Mouse (Mus musculus) C2C12 (cell line): ENCODE measurements around the gene Kdm2b. TPM values are rescaled to one million over a fixed set of nuclear protein-coding genes. Genes with fewer than 3 reads are reported as not detected.

Experiments
- H3K27me3 ChIP-seq: one replicate; pipeline ENCODE4 v1.6.1; 2011; ENCODE audit not compliant: control insufficient read depth, insufficient read depth, insufficient read length
- H3K36me3 ChIP-seq: one replicate; pipeline ENCODE4 v1.6.1; 2011; ENCODE audit not compliant: control insufficient read depth, insufficient read depth
- H3K4me3 ChIP-seq: one replicate; pipeline ENCODE4 v1.5.1; 2011; ENCODE audit warnings: mild to moderate bottlenecking, control low read depth; ENCODE audit not compliant: poor library complexity, insufficient read depth, severe bottlenecking
- H3K79me2 ChIP-seq: one replicate; pipeline ENCODE4 v1.6.1; 2011; ENCODE audit not compliant: control insufficient read depth, insufficient read depth
- H3K79me3 ChIP-seq: one replicate; pipeline ENCODE4 v1.6.1; 2011; ENCODE audit warnings: low read depth, control low read depth
- H3ac ChIP-seq: one replicate; pipeline ENCODE3; 2011; ENCODE audit warnings: low read depth; ENCODE audit not compliant: control insufficient read depth, insufficient read length
- CEBPB ChIP-seq: IDR thresholded peaks from one replicate; pipeline ENCODE4 v1.6.1; 2011; ENCODE audit warnings: low read depth, mild to moderate bottlenecking, control low read depth, moderate library complexity
- CTCF ChIP-seq: IDR thresholded peaks from one replicate; pipeline ENCODE4 v1.5.1; 2011; ENCODE audit not compliant: control insufficient read depth, insufficient read depth, insufficient read length
- FOSL1 ChIP-seq: IDR thresholded peaks from one replicate; pipeline ENCODE4 v1.8.0; 2011; ENCODE audit warnings: mild to moderate bottlenecking, low read length; ENCODE audit not compliant: poor library complexity, insufficient read depth, severe bottlenecking
- MAX ChIP-seq: IDR thresholded peaks from one replicate; pipeline ENCODE4 v1.6.1; 2011; ENCODE audit warnings: mild to moderate bottlenecking, control low read depth
- MYOD1 ChIP-seq: IDR thresholded peaks from one replicate; pipeline ENCODE4 v1.6.1; 2011; ENCODE audit warnings: low read depth; ENCODE audit not compliant: control insufficient read depth, insufficient read length
- MYOG ChIP-seq: IDR thresholded peaks from one replicate; pipeline ENCODE4 v1.6.1; 2011; ENCODE audit not compliant: control insufficient read depth, insufficient read length; ENCODE audit errors: extremely low read depth
- USF1 ChIP-seq: IDR thresholded peaks from one replicate; pipeline ENCODE4 v1.6.1; 2011; ENCODE audit warnings: low read depth, mild to moderate bottlenecking, control low read depth, moderate library complexity
- polyA plus RNA-seq: library from polyadenylated mRNA; unstranded; fragments of >200 nt; fragmentation: generic; extraction: Trizol; gene quantifications from one replicate; pipeline ENCODE4 v1.2.1, GENCODE M21; 2012; ENCODE audit warnings: missing spikeins

The Kdm2b gene
- polyA plus RNA-seq, 1 experiment = 15.3 TPM

GRCm38 (mm10) chr5:122873573-122873972 is 116.0 kb downstream of the Kdm2b start:
- no peak overlapping the region for H3ac ChIP-seq
- H3K36me3 ChIP-seq = peaks cover 44% of the 10 kb centered on the region
- H3K79me3 ChIP-seq = no peaks in the 10 kb centered on the region
- H3K4me3 ChIP-seq = no peak overlapping the region
- TF ChIP-seq CEBPB (no peak), CTCF (no peak), MAX (no peak), MYOG (no peak), MYOD1 (no peak), USF1 (no peak), FOSL1 (no peak)
- no peaks in the 10 kb centered on the region for H3K79me2 ChIP-seq
- H3K27me3 ChIP-seq = no peaks in the 10 kb centered on the region

- H3K79me2 ChIP-seq = no peaks in the 10 kb centered on the region
- no peak overlapping the region for H3ac ChIP-seq
- no peak overlapping the region for H3K4me3 ChIP-seq
- no peaks in the 10 kb centered on the region for H3K79me3 ChIP-seq
- peaks cover 45% of the 10 kb centered on the region for H3K36me3 ChIP-seq
- TF ChIP-seq FOSL1 (no peak), MYOD1 (no peak), USF1 (no peak), MYOG (no peak), CEBPB (no peak), CTCF (no peak), MAX (no peak)
- no peaks in the 10 kb centered on the region for H3K27me3 ChIP-seq
Observed at GRCm38 (mm10) chr5:122872626-122873025, 117.0 kb downstream of the Kdm2b start.

- H3ac ChIP-seq = no peak overlapping the region
- H3K27me3 ChIP-seq = no peaks in the 10 kb centered on the region
- no peak overlapping the region for H3K4me3 ChIP-seq
- peaks cover 51% of the 10 kb centered on the region for H3K36me3 ChIP-seq
- H3K79me3 ChIP-seq = no peaks in the 10 kb centered on the region
- TF ChIP-seq MYOG = no peak
- TF ChIP-seq FOSL1 = no peak
- no peak for TF ChIP-seq MYOD1
- TF ChIP-seq MAX = no peak
- no peak for TF ChIP-seq USF1
- H3K79me2 ChIP-seq = no peaks in the 10 kb centered on the region
Observed at GRCm38 (mm10) chr5:122863053-122863452, 126.6 kb downstream of the Kdm2b start.

- TF ChIP-seq MYOG (no peak), CEBPB (no peak), FOSL1 (no peak), CTCF (no peak), MYOD1 (no peak), USF1 (no peak), MAX (no peak)
- Histone ChIP-seq H3K79me2 (peaks cover 8% of the 10 kb centered on the region), H3ac (no peak overlapping the region), H3K4me3 (no peak overlapping the region), H3K27me3 (no peaks in the 10 kb centered on the region), H3K36me3 (no peaks in the 10 kb centered on the region), H3K79me3 (peaks cover 3% of the 10 kb centered on the region)
Observed at GRCm38 (mm10) chr5:122855858-122856257, 133.8 kb downstream of the Kdm2b start.

- H3K79me2 ChIP-seq = peaks cover 16% of the 10 kb centered on the region
- no peaks in the 10 kb centered on the region for H3K36me3 ChIP-seq
- H3K79me3 ChIP-seq = peaks cover 5% of the 10 kb centered on the region
- H3K27me3 ChIP-seq = no peaks in the 10 kb centered on the region
- TF ChIP-seq MYOG (no peak), MYOD1 (no peak), CTCF (no peak), MAX (no peak), FOSL1 (no peak), CEBPB (no peak), USF1 (no peak)
- H3K4me3 ChIP-seq = no peak overlapping the region
- no peak overlapping the region for H3ac ChIP-seq
Observed at GRCm38 (mm10) chr5:122852611-122853010, 137.0 kb downstream of the Kdm2b start.
